Mouse (Mus musculus): Measurements from ENCODE around the gene Ube3b.
A peak's percentile ranks its signal among the peaks of the same experiment; 100 is the strongest.

The Ube3b gene

DNA sequence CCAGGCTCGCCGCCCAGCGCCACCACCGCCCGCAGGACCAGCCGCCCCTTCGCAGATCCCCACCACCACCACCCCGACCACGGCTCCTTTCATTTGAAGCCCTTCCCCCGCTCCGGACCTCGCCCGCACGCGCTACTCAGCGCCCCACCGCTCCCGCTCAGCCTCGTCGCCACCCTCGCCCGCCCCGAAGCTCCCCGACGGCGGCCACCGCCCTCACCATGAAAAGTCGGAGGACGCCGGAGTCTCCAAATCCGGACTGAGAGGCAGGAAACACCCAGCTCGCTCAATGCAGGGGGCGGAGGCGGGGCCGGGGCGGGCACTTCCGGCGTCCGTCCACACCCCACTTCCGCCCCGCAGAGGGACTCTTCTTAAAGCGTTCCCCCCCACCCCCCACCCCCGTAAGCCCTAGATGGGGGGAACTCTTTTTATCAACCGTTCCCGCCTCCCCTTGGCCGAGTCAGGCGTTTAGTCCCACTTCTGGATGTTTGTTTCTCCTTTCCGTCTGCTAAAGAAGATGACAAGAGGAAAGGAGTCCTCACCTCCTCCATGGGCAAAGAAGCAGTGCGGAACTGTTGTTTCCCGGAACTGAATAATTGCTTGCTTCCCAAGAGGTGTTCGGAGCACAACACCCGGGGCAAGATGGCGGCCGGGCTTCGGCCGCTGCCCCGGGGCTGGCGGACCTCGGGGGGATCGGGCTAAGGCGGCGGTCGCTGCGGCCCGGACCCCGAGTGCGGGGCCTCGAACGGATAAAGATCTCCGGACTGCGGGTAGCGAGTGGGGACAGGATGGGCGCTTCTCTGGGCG lies at the start of gene Ube3b, which contains the start of gene Kctd10:
Ube3b (plus strand) TSS at position 399 of the 804 bp plus-strand sequence.
Kctd10 (minus strand) TSS at position 300 of the 804 bp plus-strand sequence.
- DNase-seq (ENCODE audit: inconsistent age in 2 of 2, low spot score in 1 of 2): peak; percentile 86 to 97

- no peak for DNase-seq (ENCODE audit: inconsistent age in 2 of 2, low spot score in 1 of 2)
Measured at GRCm38 (mm10) chr5:114342996-114343395, 37.4 kb upstream of the Ube3b start.

DNA sequence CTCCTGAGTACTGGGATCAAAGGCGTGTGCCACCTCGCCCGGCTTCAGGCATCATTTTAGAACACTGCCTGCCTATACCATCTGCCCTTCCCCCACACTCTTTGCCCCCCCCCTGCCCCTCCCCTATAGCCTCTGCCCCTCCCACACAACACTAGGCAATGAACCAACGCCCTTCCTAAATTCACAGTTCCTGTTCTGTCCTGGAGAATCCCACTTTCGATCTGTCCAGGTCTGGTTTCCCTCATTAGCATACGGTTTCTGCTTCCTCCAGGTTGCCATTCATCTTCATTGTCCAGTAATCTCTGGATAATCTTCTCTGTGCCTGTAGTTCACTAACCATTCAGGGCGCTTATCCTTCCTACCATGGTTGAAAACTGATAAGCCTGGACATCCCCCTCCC lies 36.8 kb upstream of the Ube3b start:
- no peak for DNase-seq (ENCODE audit: inconsistent age in 2 of 2, low spot score in 1 of 2)

DNA sequence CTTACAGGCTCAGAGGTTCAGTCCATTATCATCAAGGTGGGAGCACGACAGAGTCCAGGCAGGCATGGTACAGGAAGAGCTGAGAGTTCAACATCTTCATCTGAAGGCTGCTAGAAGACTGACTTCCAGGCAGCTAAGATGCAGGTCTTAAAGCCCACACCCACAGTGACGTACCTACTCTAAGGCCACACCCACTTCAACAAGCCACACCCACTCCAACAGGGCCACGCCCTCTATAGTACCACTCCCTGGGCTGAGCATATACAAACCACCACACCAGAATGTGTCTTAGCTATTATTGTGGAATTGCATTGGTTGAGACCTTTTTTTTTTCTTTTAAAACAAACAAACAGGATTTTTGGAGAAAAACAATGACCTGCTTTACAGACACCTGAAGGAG lies 34.9 kb upstream of the Ube3b start:
- DNase-seq (ENCODE audit: inconsistent age in 2 of 2, low spot score in 1 of 2): no peak

- DNase-seq (ENCODE audit: inconsistent age in 2 of 2, low spot score in 1 of 2): no peak
Measured at GRCm38 (mm10) chr5:114347005-114347404, 33.4 kb upstream of the Ube3b start.

GRCm38 (mm10) chr5:114351490-114351889 lies 28.9 kb upstream of the Ube3b start:
- DNase-seq (ENCODE audit: inconsistent age in 2 of 2, low spot score in 1 of 2): no peak

DNA sequence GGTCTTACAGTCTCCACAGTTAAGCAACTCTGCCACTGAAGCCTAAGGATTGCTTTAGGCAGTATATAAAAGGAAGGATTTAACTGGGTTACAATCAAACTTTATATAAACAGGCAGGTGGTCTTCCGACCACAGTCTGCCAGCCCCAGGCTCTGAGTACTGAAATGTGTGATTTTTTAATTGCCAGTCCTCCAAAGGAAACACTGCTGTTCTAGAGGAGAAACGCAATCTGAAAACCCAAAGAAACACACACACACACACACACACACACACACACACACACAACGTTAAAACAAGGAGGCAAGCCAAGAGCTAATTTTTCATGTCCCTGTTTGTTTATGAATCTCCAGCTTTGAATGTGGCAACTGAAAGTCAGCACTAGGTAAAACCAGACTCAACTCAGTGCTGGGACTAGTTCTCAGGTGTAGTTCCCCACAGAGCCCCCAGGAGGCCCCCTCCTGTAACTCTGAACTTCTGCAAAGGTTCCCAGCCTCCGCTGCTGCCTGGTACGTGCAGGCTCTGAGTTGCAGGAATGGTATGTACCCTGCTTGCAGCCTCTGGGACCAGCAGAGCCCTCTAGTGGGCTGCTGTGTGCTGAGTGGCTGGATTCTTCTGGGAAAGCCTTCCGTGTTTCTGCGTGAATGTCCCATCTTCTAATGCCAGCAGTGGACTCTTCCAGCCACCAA lies 24.0 kb upstream of the Ube3b start:
- DNase-seq (ENCODE audit: inconsistent age in 2 of 2, low spot score in 1 of 2): peak; percentile 86 to 90

GRCm38 (mm10) chr5:114356936-114357751 lies 23.3 kb upstream of the Ube3b start:
- DNase-seq (ENCODE audit: inconsistent age in 2 of 2, low spot score in 1 of 2): peak in 1 of 2 experiments; percentile 10

- no peak for DNase-seq (ENCODE audit: inconsistent age in 2 of 2, low spot score in 1 of 2)
Measured at GRCm38 (mm10) chr5:114358833-114359232, 21.6 kb upstream of the Ube3b start.

DNA sequence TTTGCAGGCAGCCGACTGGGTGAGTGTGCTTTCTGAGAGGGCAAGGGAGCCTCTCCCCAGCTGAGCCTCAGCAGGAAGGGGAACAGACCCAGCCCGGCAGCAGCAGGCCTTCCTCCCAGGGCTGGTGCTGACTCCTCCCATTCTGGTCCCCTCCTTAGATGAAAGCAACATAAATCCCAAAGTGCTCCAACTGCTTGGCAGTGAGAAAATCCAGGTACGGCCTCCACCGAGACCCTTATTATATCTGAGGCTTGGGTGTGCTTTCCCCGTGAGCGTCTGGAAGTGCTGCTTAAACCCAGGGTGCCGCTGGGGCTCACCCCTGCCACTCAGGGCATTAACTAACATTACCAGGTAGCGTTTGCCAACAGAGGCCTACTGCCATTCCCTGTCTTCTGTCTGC lies 20.8 kb upstream of the Ube3b start:
- DNase-seq (ENCODE audit: inconsistent age in 2 of 2, low spot score in 1 of 2): no peak

GRCm38 (mm10) chr5:114360968-114361367 lies 19.4 kb upstream of the Ube3b start:
- DNase-seq (ENCODE audit: inconsistent age in 2 of 2, low spot score in 1 of 2): no peak

DNA sequence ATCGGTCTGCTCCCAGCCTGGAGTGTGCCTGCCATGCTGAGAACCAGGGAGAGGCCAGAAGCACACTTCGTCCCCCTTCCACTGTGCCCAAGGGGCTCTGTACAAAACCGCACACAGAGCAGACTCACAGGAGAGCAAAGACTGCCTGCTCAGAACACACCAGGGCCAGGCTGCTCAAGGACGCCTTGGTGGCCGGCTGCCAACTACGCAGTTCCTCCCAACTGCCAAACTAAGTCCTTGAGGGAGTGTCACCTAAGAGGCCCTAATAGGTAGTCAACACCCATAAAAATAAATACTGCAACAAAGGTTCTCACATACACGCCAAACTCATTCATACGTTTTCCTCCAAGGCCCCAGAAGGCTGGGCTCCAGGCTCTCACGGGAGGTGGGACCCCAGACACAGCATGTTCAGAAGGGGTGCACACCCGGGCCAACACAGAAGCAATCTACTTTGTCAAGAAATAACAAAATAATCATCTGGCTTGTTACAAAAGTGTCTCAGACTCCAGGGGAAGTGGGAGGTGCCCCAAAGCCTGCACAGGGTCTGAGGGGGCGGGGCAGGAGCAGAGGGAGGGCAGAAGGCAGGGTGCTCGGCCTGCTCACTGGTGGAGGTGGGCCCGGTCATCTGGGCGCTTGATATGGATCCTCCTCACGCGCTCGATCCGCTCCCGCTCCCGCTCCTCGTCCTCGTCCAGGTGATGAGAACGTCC lies 15.2 kb upstream of the Ube3b start:
- DNase-seq (ENCODE audit: inconsistent age in 2 of 2, low spot score in 1 of 2): peak; percentile 74 to 82

DNA sequence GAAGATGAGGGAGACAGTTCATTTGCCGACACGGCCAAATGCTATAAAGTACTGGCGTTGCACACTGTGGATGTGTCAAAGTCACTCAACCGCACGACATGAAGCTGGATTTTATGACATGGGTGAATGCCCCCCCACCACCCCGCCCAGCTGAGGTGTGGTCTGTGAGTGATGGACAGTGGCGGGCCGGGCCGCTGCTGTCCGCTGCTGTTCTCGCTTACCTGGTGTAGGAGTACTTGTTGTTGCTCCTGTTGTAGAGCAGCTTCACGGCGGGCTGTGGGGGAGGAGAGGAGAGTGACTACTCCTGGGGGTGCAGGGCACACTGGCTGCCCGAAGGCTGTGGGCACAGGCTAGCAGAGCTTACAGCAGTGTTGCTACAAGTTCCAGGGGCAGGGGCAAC lies 12.3 kb upstream of the Ube3b start:
- DNase-seq (ENCODE audit: inconsistent age in 2 of 2, low spot score in 1 of 2): no peak

GRCm38 (mm10) chr5:114368803-114369496 lies 11.5 kb upstream of the Ube3b start:
- DNase-seq (ENCODE audit: inconsistent age in 2 of 2, low spot score in 1 of 2): no peak

DNA sequence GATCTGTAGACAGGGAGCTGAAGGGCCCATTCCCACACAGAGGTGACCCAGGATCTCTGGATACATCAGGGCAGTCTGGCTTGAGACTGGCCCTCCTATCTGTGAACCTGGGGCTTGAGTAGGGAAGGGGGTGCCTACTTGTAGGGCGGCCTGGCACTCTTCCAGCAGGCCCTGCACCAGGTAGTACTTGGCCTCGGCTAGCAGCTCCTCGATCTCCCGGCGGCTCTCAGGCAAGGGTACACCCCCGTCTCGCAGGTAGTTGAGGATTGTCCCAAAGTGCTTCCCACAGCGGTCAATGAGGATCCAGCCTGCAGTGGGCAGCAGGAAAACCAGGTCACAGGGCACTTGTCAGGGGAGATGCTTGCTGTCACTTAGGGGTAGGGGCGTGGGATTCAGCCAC lies 10.5 kb upstream of the Ube3b start:
- no peak for DNase-seq (ENCODE audit: inconsistent age in 2 of 2, low spot score in 1 of 2)

DNA sequence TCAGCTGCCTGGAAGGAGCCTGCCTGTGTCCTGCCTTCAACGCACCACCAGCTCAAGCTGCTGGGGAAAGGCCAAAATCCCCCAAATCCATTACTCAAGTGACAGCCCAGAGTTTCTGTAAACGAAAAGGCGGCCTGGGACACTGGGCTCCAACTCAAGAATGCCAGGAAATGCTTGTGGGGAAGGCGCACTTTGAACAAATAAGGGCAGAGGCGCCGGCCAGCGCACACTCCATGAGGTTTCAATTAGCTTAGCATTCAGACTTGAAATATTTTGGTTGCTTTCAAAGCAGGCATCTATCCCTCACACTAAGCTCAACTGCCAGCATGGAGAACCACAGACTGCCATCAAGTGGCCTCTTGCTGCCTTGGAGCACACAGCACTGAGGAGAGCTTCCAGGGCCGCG lies 10.0 kb upstream of the Ube3b start:
- DNase-seq (ENCODE audit: inconsistent age in 2 of 2, low spot score in 1 of 2): peak; percentile 63 to 70

GRCm38 (mm10) chr5:114371331-114371730 lies 9.1 kb upstream of the Ube3b start:
- DNase-seq (ENCODE audit: inconsistent age in 2 of 2, low spot score in 1 of 2): peak in 1 of 2 experiments; percentile 23

DNA sequence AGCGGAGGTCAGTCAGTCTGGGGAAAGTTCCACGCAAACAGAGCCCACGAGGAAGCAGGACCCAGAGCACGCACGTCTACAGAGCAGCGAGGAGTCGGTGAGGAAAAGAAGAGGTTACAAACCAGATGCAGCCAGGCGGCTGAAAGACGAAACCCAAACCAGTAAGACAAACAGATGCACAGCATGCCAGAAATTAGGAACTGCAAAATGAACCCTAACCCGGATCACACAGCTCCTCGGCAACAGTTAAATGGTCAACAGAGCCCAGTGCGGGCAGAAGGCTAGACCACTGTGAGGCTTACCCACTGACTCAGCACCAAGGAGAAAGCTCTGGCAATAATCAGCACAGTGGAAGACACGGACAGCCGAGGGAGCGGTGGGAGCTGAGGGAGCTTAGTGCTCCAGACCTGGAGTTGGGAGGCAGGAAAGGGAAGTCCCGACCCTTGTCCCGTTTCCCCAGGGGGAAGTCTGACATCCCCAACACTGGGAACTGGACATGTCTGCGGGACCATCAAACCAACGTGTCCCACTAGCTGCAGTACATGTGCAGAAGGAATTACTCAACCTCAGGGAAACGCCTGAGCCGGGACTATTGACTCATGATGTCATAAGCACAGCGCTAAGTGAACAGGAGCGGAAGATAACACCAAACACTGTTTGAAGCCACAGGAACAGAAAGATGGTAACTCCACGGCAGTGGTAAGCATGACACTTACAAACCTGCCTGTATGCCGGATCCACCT lies 8.5 kb upstream of the Ube3b start:
- peak in 1 of 2 experiments; percentile 25 for DNase-seq (ENCODE audit: inconsistent age in 2 of 2, low spot score in 1 of 2)

DNA sequence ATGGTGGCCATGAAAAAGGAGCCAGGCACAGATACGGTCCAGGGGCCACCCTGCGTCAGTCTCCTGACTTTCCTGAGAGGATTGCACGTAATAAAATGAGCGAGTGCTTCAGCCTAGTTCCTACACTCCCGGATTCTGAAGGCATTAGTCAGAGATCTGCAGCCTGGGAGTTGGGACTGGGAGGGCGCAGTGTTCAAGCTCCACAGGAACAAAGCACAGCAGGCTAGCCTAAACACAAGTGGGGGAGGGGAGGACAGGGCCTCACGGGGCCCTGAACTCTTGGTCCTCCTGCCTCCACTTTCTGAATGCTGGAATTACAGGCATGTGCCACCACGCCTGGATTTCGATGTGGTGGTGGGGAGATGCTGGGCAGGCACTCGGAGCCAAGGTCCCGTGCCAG lies 7.8 kb upstream of the Ube3b start:
- DNase-seq (ENCODE audit: inconsistent age in 2 of 2, low spot score in 1 of 2): peak in 1 of 2 experiments; percentile 21

All from adrenal gland, adult (tissue).